Mouse (Mus musculus) E14TG2a.4 (cell line): Measurements from ENCODE around the gene Gpr137.

Source experiments
- CTCF ChIP-seq: conservative IDR thresholded peaks from 2 replicates; pipeline ENCODE4 v1.5.1; 2014; ENCODE audit warnings: low read length
- NANOG ChIP-seq: IDR thresholded peaks from 2 replicates; pipeline ENCODE4 v1.6.1; 2014; ENCODE audit warnings: borderline replicate concordance, low read length, mixed read lengths
- POU5F1 ChIP-seq: IDR thresholded peaks from 2 replicates; pipeline ENCODE4 v1.6.1; 2014; ENCODE audit warnings: low read length, borderline replicate concordance

GRCm38 (mm10) chr19:6932018-6932417 lies 10.3 kb downstream of the Gpr137 start:
- no peak for TF ChIP-seq CTCF
- TF ChIP-seq POU5F1 = no peak
- TF ChIP-seq NANOG = no peak
